Mouse (Mus musculus): ENCODE data around the gene Olfr1184.
"Not testable (repeated sequence)": the region's sequence is repeated elsewhere in the genome, so short reads cannot be mapped to it uniquely, and the experiment has no call there.

The Olfr1184 gene

DNA sequence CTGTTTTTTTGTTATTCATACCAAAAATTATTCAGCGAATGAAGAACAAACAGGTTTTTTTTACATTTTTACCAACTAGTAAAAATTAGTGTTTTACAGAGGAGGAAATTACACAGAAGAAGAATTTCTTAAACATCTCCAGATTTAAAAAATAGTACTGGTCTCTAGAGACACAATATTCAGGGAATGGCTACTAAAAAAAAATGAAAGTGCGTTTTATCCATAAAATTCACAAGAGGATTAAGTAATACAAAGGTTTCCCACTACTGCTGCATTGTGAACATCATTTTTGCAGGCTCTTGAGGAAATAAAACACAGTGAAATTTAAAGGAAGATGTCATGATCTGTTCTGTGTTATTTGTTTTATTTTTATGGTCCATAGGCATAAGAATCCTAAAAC is at the start of gene Olfr1184:
TSS of gene Olfr1184 (plus strand) at position 301 of the 400 bp plus-strand sequence.
- DNase-seq (ENCODE audit: low read depth in 1 of 2, low spot score in 2 of 2) = no peak

DNA sequence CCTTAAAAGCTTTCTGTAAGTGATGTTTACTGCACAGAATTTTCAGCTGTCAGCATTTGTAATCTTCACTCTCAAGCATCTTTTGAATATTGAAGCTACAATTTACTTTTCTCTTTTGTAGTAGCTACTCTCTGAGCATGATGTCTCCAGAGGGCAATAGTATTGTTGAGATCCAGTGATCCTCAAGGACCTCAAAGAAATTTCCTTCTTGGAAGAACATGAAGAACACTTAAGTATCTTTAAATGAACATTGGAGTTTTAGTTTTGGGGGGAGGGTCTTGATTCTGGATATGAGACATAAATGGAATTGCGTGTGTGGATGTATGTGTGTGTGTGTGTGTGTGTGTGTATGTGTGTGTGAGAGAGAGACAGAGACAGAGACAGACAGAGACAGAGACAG is 34.4 kb upstream of the Olfr1184 start, which contains the start of gene Gm13757:
TSS of gene Gm13757 (minus strand) at position 101 of the 400 bp plus-strand sequence.
- no peak for DNase-seq (ENCODE audit: low read depth in 1 of 2, low spot score in 2 of 2)

DNA sequence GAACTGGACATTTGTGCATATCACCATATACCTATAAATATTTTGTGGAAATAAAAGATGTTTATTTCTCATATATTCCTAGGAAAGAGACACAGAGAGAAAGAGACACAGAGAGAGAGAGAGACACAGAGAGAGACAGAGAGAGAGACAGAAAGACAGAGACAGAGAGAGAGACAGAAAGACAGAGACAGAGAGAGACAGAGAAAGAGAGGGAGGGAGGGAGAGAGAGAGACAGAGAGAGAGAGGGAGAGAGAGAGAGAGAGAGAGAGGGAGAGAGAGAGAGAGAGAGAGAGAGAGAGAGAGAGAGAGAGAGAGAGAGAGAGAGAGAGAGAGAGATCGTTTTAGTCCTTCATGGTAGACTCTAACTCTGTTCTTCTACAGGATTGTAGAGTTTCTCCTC is 28.8 kb upstream of the Olfr1184 start, which contains the start of gene Olfr1183:
TSS of gene Olfr1183 (plus strand) at position 301 of the 400 bp plus-strand sequence.
- not testable (repeated sequence) for DNase-seq (ENCODE audit: low read depth in 1 of 2, low spot score in 2 of 2)

DNA sequence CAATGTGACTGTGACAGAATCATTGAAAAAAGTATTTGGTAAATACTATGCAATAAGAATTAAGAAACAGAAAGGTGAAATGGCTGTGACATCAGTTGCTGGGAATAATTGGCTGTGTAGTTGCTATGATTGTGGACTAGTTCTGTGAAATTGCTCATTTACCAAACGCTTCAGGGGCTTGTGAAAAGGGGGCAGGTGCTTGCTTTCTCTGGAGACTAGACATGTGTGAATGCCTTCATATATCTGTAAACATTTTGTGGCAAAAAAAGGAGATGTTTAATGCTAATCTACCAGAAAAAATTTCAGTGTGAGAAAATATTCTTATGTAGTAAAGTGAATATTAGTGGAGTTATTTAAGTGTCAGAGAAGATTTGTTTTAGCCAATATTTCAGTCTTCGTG is 9.6 kb downstream of the Olfr1184 start, which contains the start of gene Olfr1185-ps1:
TSS of gene Olfr1185-ps1 (plus strand) at position 301 of the 400 bp plus-strand sequence.
- DNase-seq (ENCODE audit: low read depth in 1 of 2, low spot score in 2 of 2) = no peak

DNA sequence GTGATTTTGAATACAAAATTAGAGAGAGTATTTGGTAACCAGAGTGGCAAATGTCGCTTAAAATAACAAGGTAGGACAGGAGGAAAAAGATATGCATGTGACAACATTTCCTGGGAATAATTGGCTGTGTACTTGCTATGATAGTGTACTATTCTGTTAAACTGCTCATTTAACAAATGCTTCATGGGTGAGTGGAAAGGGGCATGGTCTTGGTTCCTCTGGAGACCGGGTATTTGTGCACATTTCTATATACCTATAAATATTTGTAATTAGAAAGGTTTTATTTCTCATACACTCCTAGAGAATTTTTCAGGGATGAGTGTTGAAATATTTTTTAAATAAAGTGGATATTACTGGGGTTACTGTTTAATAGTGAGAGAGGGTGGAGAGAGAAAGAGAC is 34.9 kb downstream of the Olfr1184 start, which contains the start of gene Olfr1186:
TSS of gene Olfr1186 (plus strand) at position 301 of the 400 bp plus-strand sequence.
- DNase-seq (ENCODE audit: low read depth in 1 of 2, low spot score in 2 of 2) = no peak

DNA sequence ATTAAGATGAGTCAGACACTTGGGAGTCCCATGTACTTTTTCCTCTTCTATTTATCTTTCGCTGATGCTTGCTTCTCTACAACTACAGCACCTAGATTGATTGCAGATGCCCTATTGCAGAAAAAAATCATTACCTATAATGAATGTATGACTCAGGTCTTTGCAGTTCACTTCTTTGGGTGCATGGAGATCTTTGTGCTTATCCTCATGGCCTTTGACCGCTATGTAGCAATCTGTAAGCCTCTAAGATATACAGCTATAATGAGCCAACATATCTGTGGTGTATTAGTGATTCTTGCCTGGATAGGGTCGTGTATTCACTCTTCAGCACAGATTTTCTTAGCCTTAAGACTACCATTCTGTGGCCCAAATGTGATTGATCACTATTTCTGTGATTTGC is 42.3 kb downstream of the Olfr1184 start:
- DNase-seq (ENCODE audit: low read depth in 1 of 2, low spot score in 2 of 2) = no peak
